Mouse (Mus musculus) neutrophil, adult 5-6 weeks (primary cell): ENCODE results near the gene Dnajc30. TPM values are rescaled to one million over a fixed set of nuclear protein-coding genes. Genes with fewer than 3 reads are reported as not detected.

ENCODE experiments used
- ATAC-seq: fragments of 151-379, 151-347 bp; 2 replicates; pipeline ENCODE4 v1.8.0; 2017; ENCODE audit warnings: mild to moderate bottlenecking, moderate TSS enrichment; ENCODE audit not compliant: insufficient number of reproducible peaks, poor library complexity, low FRiP score, severe bottlenecking; ENCODE audit errors: extremely low read depth
- total RNA-seq: library from RNA; stranded (forward); fragments of 200-1000 nt; gene quantifications from 2 replicates; pipeline ENCODE4 v1.2.3, GENCODE M21; 2017

The Dnajc30 gene
- total RNA-seq, 1 experiment from 2014 or later: 8.7 TPM

DNA sequence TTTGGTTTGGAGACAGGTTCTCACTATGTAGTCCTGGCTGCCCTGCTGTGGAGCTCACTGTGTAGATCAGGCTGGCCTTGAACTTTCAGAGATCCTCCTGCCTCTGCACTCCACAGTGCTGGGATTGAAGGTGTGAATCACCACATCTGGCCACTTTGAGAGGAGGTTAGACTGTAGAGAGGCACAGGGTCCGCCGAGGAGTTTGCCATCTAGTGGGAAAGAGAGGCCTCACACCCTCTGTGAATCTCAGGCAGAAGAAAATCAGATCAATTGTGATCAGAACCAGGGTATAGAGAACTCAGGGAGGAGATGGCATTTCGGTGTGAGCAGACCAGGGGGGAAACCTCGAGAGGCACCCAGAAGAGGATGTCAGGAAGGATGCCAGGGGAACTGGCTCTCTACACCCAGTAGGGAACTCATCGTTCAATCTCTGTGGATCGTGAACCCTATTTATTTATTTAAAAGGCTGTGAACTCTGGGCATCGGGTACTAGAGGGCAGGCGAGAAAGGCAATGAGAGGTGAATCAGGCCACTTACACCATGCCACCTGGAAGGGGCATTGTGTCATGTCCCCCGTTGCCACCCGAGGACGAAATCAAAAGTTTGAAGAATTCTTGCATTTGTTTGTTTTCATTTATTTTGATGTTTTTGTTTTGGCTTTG, 40.1 kb downstream of the Dnajc30 start:
- ATAC-seq: no peak

GRCm38 (mm10) chr5:135106758-135107256, 42.8 kb downstream of the Dnajc30 start:
- ATAC-seq: peak; percentile 43; the same call in 1 of the 2 replicates

- no peak for ATAC-seq
Measured at GRCm38 (mm10) chr5:135107521-135108501, 43.8 kb downstream of the Dnajc30 start.

GRCm38 (mm10) chr5:135109017-135109416, 45.0 kb downstream of the Dnajc30 start:
- ATAC-seq: no peak

DNA sequence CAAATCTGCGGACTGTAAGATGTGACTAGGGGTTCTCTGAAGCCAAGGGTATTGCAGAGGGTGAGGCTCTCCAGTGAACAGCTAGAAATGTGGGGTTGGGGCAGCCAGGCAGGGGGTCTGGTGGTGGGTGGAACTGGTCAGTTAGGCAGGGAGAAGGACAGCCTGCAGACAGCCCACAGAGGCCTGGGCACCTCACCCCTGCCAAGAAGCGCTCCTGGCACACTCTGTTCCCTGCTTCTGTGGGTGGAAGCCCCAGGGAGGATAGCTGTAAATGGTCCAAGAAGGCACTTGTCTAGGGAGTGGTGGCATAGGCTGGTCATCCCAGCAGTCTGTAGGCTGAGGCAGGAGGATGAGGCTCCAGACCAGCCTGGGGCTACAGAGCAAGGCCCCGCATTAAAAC, 45.4 kb downstream of the Dnajc30 start:
- no peak for ATAC-seq

DNA sequence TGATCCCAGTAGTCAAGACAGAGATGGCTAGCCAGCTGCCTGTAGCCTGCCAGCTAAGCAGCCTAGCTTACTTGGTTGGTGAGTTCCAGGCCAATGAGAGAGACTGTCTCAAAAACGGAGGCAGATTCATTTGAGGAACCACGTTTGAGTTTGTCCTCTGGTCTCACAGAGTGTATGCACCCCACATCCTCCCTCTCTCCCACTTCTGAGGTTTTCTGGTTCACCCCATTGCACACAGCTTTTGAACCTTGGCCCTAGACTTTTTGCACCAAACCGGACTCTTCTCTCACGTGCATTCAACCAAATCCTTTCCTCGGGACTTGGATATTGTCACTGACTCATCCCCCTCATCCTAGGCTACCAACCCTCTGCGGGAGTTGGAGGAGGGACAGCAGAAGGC, 46.0 kb downstream of the Dnajc30 start:
- ATAC-seq: no peak

DNA sequence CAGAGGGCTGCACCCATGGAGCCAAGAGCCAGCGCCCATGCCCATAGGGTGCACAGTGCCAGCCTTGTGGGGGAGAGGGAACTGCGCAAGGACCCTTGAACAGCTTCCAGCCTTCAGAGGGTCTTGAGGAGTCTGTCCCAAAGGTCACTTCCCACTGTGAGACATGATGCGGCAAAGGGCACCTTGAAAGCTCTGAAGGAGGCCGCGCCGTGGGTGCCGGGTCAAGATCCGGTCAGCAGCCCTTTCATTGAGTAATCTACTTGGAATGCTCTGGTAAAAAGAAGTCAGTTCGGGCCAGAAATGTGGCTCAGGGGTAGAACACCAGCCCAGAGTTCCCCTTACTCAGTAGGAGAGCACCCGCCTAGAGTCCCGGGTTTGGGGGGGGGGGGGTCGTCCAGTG, 49.8 kb downstream of the Dnajc30 start:
- ATAC-seq: no peak

DNA sequence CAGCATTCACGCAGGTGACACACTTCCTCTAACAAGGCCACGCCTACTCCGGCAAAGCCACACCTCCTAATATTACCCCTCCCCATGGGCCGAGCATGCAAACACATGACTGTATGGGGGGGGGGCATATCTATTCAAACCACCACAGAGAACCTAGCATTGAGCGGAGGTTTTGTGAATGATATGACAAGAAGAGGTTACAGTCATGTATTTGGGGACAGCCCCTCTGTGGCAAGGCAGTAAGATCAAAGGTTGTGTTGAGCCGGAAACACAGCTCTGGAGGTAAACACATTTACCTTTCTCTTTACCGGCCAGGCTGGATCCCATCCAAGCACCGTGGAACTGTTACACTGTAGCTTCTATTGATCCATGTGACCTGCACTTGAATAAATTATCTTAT, 51.2 kb downstream of the Dnajc30 start:
- no peak for ATAC-seq

Other genes starting within 250 kb of the Dnajc30 start
- gene Tmem270, start 157.5 kb upstream of the Dnajc30 start, total RNA-seq: not detected in 2 replicates
- gene Cldn13, start 148.7 kb upstream of the Dnajc30 start, total RNA-seq: not detected in 2 replicates
- 0.86 and 2.2 TPM in 2 replicates for gene Mettl27, start 131.8 kb upstream of the Dnajc30 start, total RNA-seq
- 0.23 and 0.25 TPM in 2 replicates for gene Cldn4, start 117.3 kb upstream of the Dnajc30 start, total RNA-seq
- not detected in 2 replicates for gene Cldn3, start 78.0 kb upstream of the Dnajc30 start, total RNA-seq
- gene Abhd11, start 55.0 kb upstream of the Dnajc30 start, total RNA-seq: 28.6 and 32.2 TPM in 2 replicates
- gene Stx1a, start 40.7 kb upstream of the Dnajc30 start, total RNA-seq: 3.8 and 4.9 TPM in 2 replicates
- 67.6 and 68.1 TPM in 2 replicates for gene Bud23, start 757 bp downstream of the Dnajc30 start, total RNA-seq
- not detected in 2 replicates for gene Vps37d, start 14.1 kb downstream of the Dnajc30 start, total RNA-seq
- gene Mlxipl, start 25.7 kb downstream of the Dnajc30 start, total RNA-seq: not detected in 2 replicates
- gene Tbl2, start 85.5 kb downstream of the Dnajc30 start, total RNA-seq: 7.4 and 9.3 TPM in 2 replicates
- 37.4 and 49.5 TPM in 2 replicates for gene Bcl7b, start 104.1 kb downstream of the Dnajc30 start, total RNA-seq
- 125 and 129 TPM in 2 replicates for gene Baz1b, start 123.1 kb downstream of the Dnajc30 start, total RNA-seq
- not detected in 2 replicates for gene Fzd9, start 187.0 kb downstream of the Dnajc30 start, total RNA-seq